Mouse (Mus musculus): ENCODE measurements around the gene Phyhipl.

DNA sequence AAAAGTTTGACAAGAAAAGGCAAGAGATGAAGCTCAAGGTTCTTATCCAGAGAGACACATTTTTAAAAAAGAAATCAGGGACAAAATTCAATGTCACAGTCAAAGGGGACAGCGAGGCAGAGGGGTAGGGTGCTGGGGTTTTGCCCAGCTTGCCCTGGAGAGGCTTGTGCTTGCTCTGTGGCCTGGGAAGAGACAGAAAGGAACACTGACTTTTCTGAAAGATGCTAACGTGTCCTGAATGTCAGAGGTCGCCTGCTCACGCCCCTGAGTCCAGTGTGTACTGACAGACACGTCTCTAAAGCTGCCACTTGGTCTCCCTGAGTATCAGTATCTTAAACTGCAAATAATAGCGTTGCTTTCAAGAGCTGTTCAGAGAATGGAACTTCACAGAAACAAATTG, 507 bp upstream of the Phyhipl start:
- TF ChIP-seq POLR2A (IDR thresholded peaks at IDR 0.05; ENCODE audit: low read depth, low read length) (no peak), EP300 (IDR thresholded peaks at IDR 0.05; ENCODE audit: low read length) (no peak), E2F4 (IDR thresholded peaks at IDR 0.05; ENCODE audit: insufficient replicate concordance, low read depth, low read length) (no peak), MEF2A (IDR thresholded peaks at IDR 0.05; ENCODE audit: borderline replicate concordance, low read depth, low read length) (no peak)

All from CH12.LX (cell line).